Mouse (Mus musculus) ES-E14 (cell line): Measurements from ENCODE around the gene Recql5. TPM values are rescaled to one million over a fixed set of nuclear protein-coding genes. Genes with fewer than 3 reads are reported as not detected.

Experiments used
- DNase-seq: peaks from one replicate; pipeline ENCODE4 v3.0.0-alpha.2; 2013; ENCODE audit warnings: low read depth, low spot score
- H3K27ac ChIP-seq: 2 replicates; pipeline ENCODE4 v1.5.1; 2012; ENCODE audit warnings: low read depth, mild to moderate bottlenecking, low read length, moderate library complexity, mixed read lengths; ENCODE audit not compliant: poor library complexity, insufficient read depth, severe bottlenecking
- H3K36me3 ChIP-seq: 2 replicates; pipeline ENCODE4 v1.6.1; 2012; ENCODE audit warnings: mild to moderate bottlenecking, low read length, moderate library complexity, mixed read lengths; ENCODE audit not compliant: control insufficient read depth, poor library complexity, insufficient read depth, severe bottlenecking
- H3K4me1 ChIP-seq, 2 experiments: fragments of 150-350 bp in 1 of 2; sonication (generic) in 1 of 2; 2 replicates each; pipeline ENCODE4 v1.6.1; 2012; ENCODE audit warnings: low read length in 2 of 2, mild to moderate bottlenecking in 1 of 2, mixed read lengths in 1 of 2; ENCODE audit not compliant: control insufficient read depth in 2 of 2, insufficient read depth in 2 of 2, poor library complexity in 1 of 2
- H3K4me3 ChIP-seq, 2 experiments: fragments of 150-350 bp in 1 of 2; sonication (generic) in 1 of 2; 2 replicates each; pipeline ENCODE4 v1.5.1; 2012; ENCODE audit warnings: low read length in 2 of 2, low read depth in 1 of 2, mild to moderate bottlenecking in 1 of 2, mixed read lengths in 1 of 2; ENCODE audit not compliant: insufficient read depth in 1 of 2, poor library complexity in 1 of 2, severe bottlenecking in 1 of 2
- H3K9ac ChIP-seq: 2 replicates; pipeline ENCODE4 v1.6.1; 2012; ENCODE audit warnings: low read depth, mild to moderate bottlenecking, low read length, mixed read lengths; ENCODE audit not compliant: poor library complexity, insufficient read depth, severe bottlenecking
- H3K9me3 ChIP-seq: fragments of 150-350 bp; sonication (generic); 2 replicates; pipeline ENCODE4 v1.6.1; 2012; ENCODE audit warnings: low read depth, mild to moderate bottlenecking, low read length; ENCODE audit not compliant: control insufficient read depth, insufficient read depth
- CHD2 ChIP-seq: IDR thresholded peaks from 2 replicates; pipeline ENCODE4 v1.6.1; 2014; ENCODE audit warnings: mild to moderate bottlenecking, low read depth, low read length, inconsistent platforms
- HCFC1 ChIP-seq: IDR thresholded peaks from 2 replicates; pipeline ENCODE4 v1.6.1; 2012; ENCODE audit warnings: low read length, inconsistent platforms, borderline replicate concordance; ENCODE audit not compliant: insufficient read depth
- MAFK ChIP-seq: IDR thresholded peaks from 2 replicates; pipeline ENCODE4 v1.6.1; 2014; ENCODE audit warnings: mild to moderate bottlenecking, low read depth, low read length, inconsistent platforms; ENCODE audit not compliant: insufficient read depth
- ZC3H11A ChIP-seq: IDR thresholded peaks from 2 replicates; pipeline ENCODE4 v1.6.1; 2012; ENCODE audit warnings: low read depth, mild to moderate bottlenecking, inconsistent platforms, low read length, borderline replicate concordance
- ZNF384 ChIP-seq: IDR thresholded peaks from 2 replicates; pipeline ENCODE4 v1.6.1; 2012; ENCODE audit warnings: low read depth, low read length, inconsistent platforms
- in situ Hi-C, 2 experiments: fragments of 600-800 bp; cut with MboI; formaldehyde crosslinking; loops; one replicate each; pipeline ENCODE4 v1.15.1; 2025; ENCODE audit warnings: low sequenced_read_pairs in 2 of 2, inconsistent platforms in 1 of 2; ENCODE audit not compliant: unreplicated experiment in 2 of 2
- total RNA-seq: library from RNA; depleted of rRNA; stranded (reverse); fragments of 300-350 nt; gene quantifications from 2 replicates; pipeline ENCODE4 v1.2.3, GENCODE M21; 2012

Gene Recql5
- total RNA-seq, 1 experiment: 28.0 TPM

GRCm38 (mm10) chr11:115956453-115956852 lies 23.2 kb upstream of the Recql5 start:
- DNase-seq: no peak
- Histone ChIP-seq H3K4me3 (no peak overlapping the region), H3K27ac (peak overlapping the region; percentile 3; the same call in 1 of the 2 replicates), H3K36me3 (peaks cover 45% of the 10 kb centered on the region), H3K9ac (no peak overlapping the region), H3K9me3 (no peaks in the 10 kb centered on the region), H3K4me1 (peaks cover 5 to 15% of the 10 kb centered on the region in 2 experiments)
- in situ Hi-C loops: no loop called here
- no peak for TF ChIP-seq CHD2
- no peak for TF ChIP-seq MAFK
- no peak for TF ChIP-seq ZC3H11A
- no peak for TF ChIP-seq HCFC1
- no peak for TF ChIP-seq ZNF384

GRCm38 (mm10) chr11:115955195-115955858 lies 22.1 kb upstream of the Recql5 start:
- no peaks in the 10 kb centered on the region for H3K9me3 ChIP-seq
- H3K9ac ChIP-seq: no peak overlapping the region
- in situ Hi-C loops: no loop called here
- TF ChIP-seq HCFC1 (no peak), CHD2 (no peak), ZNF384 (no peak), ZC3H11A (no peak), MAFK (no peak)
- peaks cover 39% of the 10 kb centered on the region; the same call in 1 of the 2 replicates for H3K36me3 ChIP-seq
- H3K27ac ChIP-seq: peak overlapping the region; percentile 15
- no peak for DNase-seq
- H3K4me3 ChIP-seq: no peak overlapping the region
- peaks cover 5 to 15% of the 10 kb centered on the region in 2 experiments for H3K4me1 ChIP-seq

GRCm38 (mm10) chr11:115954712-115955111 lies 21.4 kb upstream of the Recql5 start:
- Histone ChIP-seq H3K27ac (0 out of 2 replicates have a peak overlapping the region, but pooled peaks have one; percentile 13), H3K4me3 (no peak overlapping the region), H3K9ac (no peak overlapping the region), H3K4me1 (peaks cover 5 to 15% of the 10 kb centered on the region in 2 experiments), H3K9me3 (no peaks in the 10 kb centered on the region), H3K36me3 (peaks cover 38% of the 10 kb centered on the region; the same call in 1 of the 2 replicates)
- no peak for TF ChIP-seq HCFC1
- no peak for TF ChIP-seq ZNF384
- no peak for TF ChIP-seq MAFK
- no peak for TF ChIP-seq ZC3H11A
- no peak for TF ChIP-seq CHD2
- DNase-seq: no peak
- in situ Hi-C loops: no loop called here

GRCm38 (mm10) chr11:115950719-115951118 lies 17.4 kb upstream of the Recql5 start:
- H3K27ac ChIP-seq: no peak overlapping the region
- H3K4me3 ChIP-seq: no peak overlapping the region
- no peaks in the 10 kb centered on the region for H3K9me3 ChIP-seq
- H3K4me1 ChIP-seq: peaks cover 2 to 11% of the 10 kb centered on the region in 2 experiments; a peak in 2 of 4 replicates
- peaks cover 38% of the 10 kb centered on the region for H3K36me3 ChIP-seq
- TF ChIP-seq ZC3H11A: no peak
- TF ChIP-seq HCFC1: no peak
- no peak for TF ChIP-seq ZNF384
- no peak for TF ChIP-seq MAFK
- TF ChIP-seq CHD2: no peak
- in situ Hi-C loops: no loop called here
- DNase-seq: no peak
- H3K9ac ChIP-seq: no peak overlapping the region
